Mouse (Mus musculus) MEL (cell line): ENCODE data around the gene Scnm1. TPM values are rescaled to one million over a fixed set of nuclear protein-coding genes. Genes with fewer than 3 reads are reported as not detected.

Experiments used
- DNase-seq: peaks from one replicate; pipeline ENCODE4 v3.0.0; 2011; ENCODE audit warnings: low read depth, low spot score
- H3K27ac ChIP-seq: 2 replicates; pipeline ENCODE4 v1.5.1; 2012; ENCODE audit warnings: low read depth, mild to moderate bottlenecking, control low read depth, low read length, moderate library complexity; ENCODE audit not compliant: control insufficient read depth
- H3K27me3 ChIP-seq, 2 experiments: fragments of 150-350 bp in 1 of 2; sonication (generic) in 1 of 2; 2 replicates each; pipeline ENCODE4 v1.6.1; 2012; ENCODE audit warnings: low read length in 2 of 2, mild to moderate bottlenecking in 2 of 2, improper control_type of control experiment in 1 of 2, moderate library complexity in 1 of 2; ENCODE audit not compliant: insufficient read depth in 2 of 2, control insufficient read depth in 1 of 2
- H3K36me3 ChIP-seq, 2 experiments: 2 replicates each; pipeline ENCODE4 v1.6.1; 2012 to 2014; ENCODE audit warnings: low read length in 2 of 2, improper control_type of control experiment in 1 of 2, inconsistent platforms in 1 of 2, mild to moderate bottlenecking in 1 of 2; ENCODE audit not compliant: insufficient read depth in 2 of 2, control insufficient read depth in 1 of 2
- H3K4me1 ChIP-seq, 2 experiments: fragments of 150-350 bp in 1 of 2; sonication (generic) in 1 of 2; 2 replicates each; pipeline ENCODE4 v1.6.1; 2012; ENCODE audit warnings: low read length in 2 of 2, improper control_type of control experiment in 1 of 2, mild to moderate bottlenecking in 1 of 2; ENCODE audit not compliant: insufficient read depth in 2 of 2, control insufficient read depth in 1 of 2
- H3K4me3 ChIP-seq, 2 experiments: fragments of 150-350 bp in 1 of 2; sonication (generic) in 1 of 2; 2 replicates each; pipeline ENCODE4 v1.5.1; 2012; ENCODE audit warnings: low read depth in 2 of 2, low read length in 2 of 2, mild to moderate bottlenecking in 2 of 2, moderate library complexity in 2 of 2, control low read depth in 1 of 2, improper control_type of control experiment in 1 of 2; ENCODE audit not compliant: control insufficient read depth in 1 of 2, insufficient read depth in 1 of 2
- H3K79me2 ChIP-seq: 2 replicates; pipeline ENCODE4 v1.6.1; 2012; ENCODE audit warnings: mild to moderate bottlenecking, low read length, moderate library complexity; ENCODE audit not compliant: control insufficient read depth, poor library complexity, insufficient read depth
- H3K9ac ChIP-seq: 2 replicates; pipeline ENCODE4 v1.6.1; 2012; ENCODE audit warnings: low read depth, mild to moderate bottlenecking, control low read depth, low read length, moderate library complexity; ENCODE audit not compliant: control insufficient read depth, poor library complexity, severe bottlenecking
- H3K9me3 ChIP-seq: fragments of 150-350 bp; sonication (generic); replicated peaks from 2 replicates; pipeline ENCODE4 v1.6.1; 2012; ENCODE audit warnings: mild to moderate bottlenecking, low read length, improper control_type of control experiment, moderate library complexity; ENCODE audit not compliant: insufficient read depth
- CTCF ChIP-seq, 3 experiments: IDR thresholded peaks in 2 of 3; conservative IDR thresholded peaks in 1 of 3; 2 replicates each; pipeline ENCODE4 v1.5.1; 2011 to 2012; ENCODE audit warnings: low read length in 3 of 3, low read depth in 2 of 3, mild to moderate bottlenecking in 2 of 3, improper control_type of control experiment in 1 of 3, inconsistent platforms in 1 of 3, mixed read lengths in 1 of 3, moderate library complexity in 1 of 3; ENCODE audit not compliant: control insufficient read depth in 1 of 3, insufficient read depth in 1 of 3, poor library complexity in 1 of 3, severe bottlenecking in 1 of 3
- HCFC1 ChIP-seq: IDR thresholded peaks from 2 replicates; pipeline ENCODE4 v1.6.1; 2012; ENCODE audit warnings: low read depth, mild to moderate bottlenecking, inconsistent platforms, low read length, improper control_type of control experiment, moderate library complexity
- MEF2A ChIP-seq: IDR thresholded peaks from 2 replicates; pipeline ENCODE4 v1.6.1; 2014; ENCODE audit warnings: low read depth, mild to moderate bottlenecking, inconsistent platforms, low read length, improper control_type of control experiment; ENCODE audit not compliant: poor library complexity, insufficient replicate concordance, severe bottlenecking; ENCODE audit errors: extremely low read depth
- MYC ChIP-seq: IDR thresholded peaks from 2 replicates; pipeline ENCODE4 v1.6.1; 2011; ENCODE audit warnings: low read depth, mild to moderate bottlenecking, low read length, improper control_type of control experiment, moderate library complexity
- RAD21 ChIP-seq: IDR thresholded peaks from 2 replicates; pipeline ENCODE4 v1.6.1; 2011; ENCODE audit warnings: mild to moderate bottlenecking, low read depth, low read length, improper control_type of control experiment
- SMC3 ChIP-seq: IDR thresholded peaks from 2 replicates; pipeline ENCODE4 v1.6.1; 2011; ENCODE audit warnings: low read depth, low read length, improper control_type of control experiment
- UBTF ChIP-seq: IDR thresholded peaks from 2 replicates; pipeline ENCODE4 v1.6.1; 2012; ENCODE audit warnings: low read depth, mild to moderate bottlenecking, inconsistent platforms, low read length, improper control_type of control experiment, moderate library complexity, borderline replicate concordance; ENCODE audit not compliant: insufficient read depth
- USF1 ChIP-seq: IDR thresholded peaks from 2 replicates; pipeline ENCODE4 v1.6.1; 2014; ENCODE audit warnings: low read depth, mild to moderate bottlenecking, inconsistent platforms, low read length, improper control_type of control experiment, moderate library complexity
- USF2 ChIP-seq, 2 experiments: IDR thresholded peaks; 2 replicates each; pipeline ENCODE4 v1.6.1; 2011 to 2012; ENCODE audit warnings: improper control_type of control experiment in 2 of 2, low read length in 2 of 2, borderline replicate concordance in 1 of 2, inconsistent platforms in 1 of 2, low read depth in 1 of 2, mild to moderate bottlenecking in 1 of 2; ENCODE audit not compliant: insufficient read depth in 1 of 2
- ZC3H11A ChIP-seq: IDR thresholded peaks from 2 replicates; pipeline ENCODE4 v1.6.1; 2012; ENCODE audit warnings: low read depth, mild to moderate bottlenecking, inconsistent platforms, low read length, improper control_type of control experiment
- ZKSCAN1 ChIP-seq: IDR thresholded peaks from 2 replicates; pipeline ENCODE4 v1.6.1; 2012; ENCODE audit warnings: low read depth, mild to moderate bottlenecking, inconsistent platforms, low read length, improper control_type of control experiment, moderate library complexity
- ZMIZ1 ChIP-seq: IDR thresholded peaks from 2 replicates; pipeline ENCODE4 v1.6.1; 2012; ENCODE audit warnings: low read depth, mild to moderate bottlenecking, inconsistent platforms, low read length, improper control_type of control experiment, moderate library complexity
- ZNF384 ChIP-seq: IDR thresholded peaks from 2 replicates; pipeline ENCODE4 v1.6.1; 2012; ENCODE audit warnings: low read depth, mild to moderate bottlenecking, inconsistent platforms, low read length, improper control_type of control experiment
- polyA plus RNA-seq, 2 experiments: library from polyadenylated mRNA; stranded (reverse) in 1 of 2; unstranded in 1 of 2; fragments of >175 nt in 1 of 2; fragments of >200 nt in 1 of 2; gene quantifications; 2 replicates each; pipeline versions ENCODE4 v1.2.1 to v1.2.4; 2012; ENCODE audit warnings: low replicate concordance in 2 of 2, low read depth in 1 of 2; ENCODE audit not compliant: insufficient read length in 2 of 2, insufficient read depth in 1 of 2, missing spikeins in 1 of 2
- total RNA-seq: library from RNA; depleted of rRNA; stranded (reverse); fragments of 300-350 nt; gene quantifications from 2 replicates; pipeline ENCODE4 v1.2.3, GENCODE M21; 2012

The Scnm1 gene
- total and polyA plus RNA-seq, 3 experiments: 93.1 to 104 TPM; not detected in 1

- no peaks in the 10 kb centered on the region for H3K27me3 ChIP-seq
Measured at GRCm38 (mm10) chr3:95176500-95176899, 42.7 kb upstream of the Scnm1 start.

DNA sequence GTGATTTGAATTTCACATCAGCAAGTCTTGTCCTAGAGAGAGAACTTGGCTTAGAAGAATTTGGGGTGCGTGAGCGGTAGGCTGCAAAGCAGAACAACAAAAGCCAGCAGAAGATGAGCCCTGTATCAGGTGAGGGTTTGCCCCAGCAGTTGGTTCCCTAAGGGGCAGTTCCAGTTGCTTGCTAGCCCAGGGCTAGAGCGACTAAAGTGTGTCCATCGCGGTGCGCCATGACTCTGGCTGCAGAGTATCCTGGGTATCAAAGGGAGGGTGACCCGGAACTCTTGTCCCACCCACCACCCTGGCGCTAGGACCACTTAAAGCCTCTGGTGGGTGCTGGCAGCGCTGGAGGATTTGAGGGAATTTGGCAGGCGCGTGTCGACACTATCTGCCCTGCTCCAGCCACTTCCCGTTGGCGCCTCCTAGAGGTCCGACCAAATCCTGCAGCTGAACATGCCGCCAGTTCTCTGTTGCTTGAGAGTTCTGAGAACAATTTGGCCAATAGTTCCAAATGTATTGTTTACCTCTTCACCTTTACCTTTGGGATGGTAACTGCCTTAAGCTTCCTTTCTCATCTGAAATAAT, 40.3 kb upstream of the Scnm1 start:
- Histone ChIP-seq H3K79me2 (no peaks in the 10 kb centered on the region), H3K9me3 (no peaks in the 10 kb centered on the region), H3K36me3 (no peaks in the 10 kb centered on the region), H3K9ac (no peak overlapping the region), H3K4me1 (no peaks in the 10 kb centered on the region), H3K4me3 (no peak overlapping the region), H3K27ac (no peak overlapping the region), H3K27me3 (no peaks in the 10 kb centered on the region)
- TF ChIP-seq ZC3H11A: peak; percentile 55; the same call in 1 of the 2 replicates
- TF ChIP-seq ZMIZ1: no peak
- 0 out of 2 replicates have a peak, but pooled peaks have one; percentile 26 for TF ChIP-seq MYC
- TF ChIP-seq SMC3: peak; percentile 67
- peak; percentile 64 for TF ChIP-seq RAD21
- 0 out of 2 replicates have a peak, but pooled peaks have one; percentile 24 for TF ChIP-seq HCFC1
- peak; percentile 89 to 91 (median 90) for TF ChIP-seq CTCF (IDR thresholded peaks at IDR 0.05 in 2 of 3, conservative IDR thresholded peaks at IDR 0.05 in 1 of 3; ENCODE audit: control insufficient read depth in 1 of 3, insufficient read depth in 1 of 3, low read depth in 2 of 3, low read length in 3 of 3, poor library complexity in 1 of 3, severe bottlenecking in 1 of 3)
- TF ChIP-seq USF1: no peak
- TF ChIP-seq ZNF384: no peak
- no peak for TF ChIP-seq UBTF
- peak; percentile 81 for DNase-seq

More at GRCm38 (mm10) chr3:95176500-95176899, 42.7 kb upstream of the Scnm1 start:
- Histone ChIP-seq H3K4me1 (no peaks in the 10 kb centered on the region), H3K27ac (no peak overlapping the region), H3K36me3 (peaks cover 0 to under 1% of the 10 kb centered on the region in 2 experiments; a peak in 2 of 4 replicates), H3K4me3 (no peak overlapping the region), H3K9ac (no peak overlapping the region), H3K9me3 (no peaks in the 10 kb centered on the region), H3K79me2 (no peaks in the 10 kb centered on the region)
- DNase-seq: no peak
- TF ChIP-seq USF2 (IDR thresholded peaks at IDR 0.05; ENCODE audit: borderline replicate concordance in 1 of 2, insufficient read depth in 1 of 2, low read depth in 1 of 2, low read length in 2 of 2): no peak
- TF ChIP-seq ZKSCAN1: no peak
- TF ChIP-seq MEF2A: no peak
